23 mouse cellular contexts compared by ENCODE assay signal in genomic region chrX:57212862-57213261, GRCm38 (mm10). TPM values are rescaled to one million over a fixed set of nuclear protein-coding genes. Genes with fewer than 3 reads are reported as not detected.
DNase-seq lines count a peak whose midpoint lies in the region; ATAC-seq and TF ChIP-seq lines count a peak whose summit lies in the region.
"Had no signal": no experiment of that assay in that cellular context is flagged by ENCODE, and none has a peak within 500 bp of the region (broad histone marks: within the 10 kb centered on the region; RNA-seq: fewer than 3 reads in every experiment).

No protein-coding gene starts in this region.

- ATAC-seq in forebrain, embryonic 14.5 days = no peak
- ATAC-seq in forebrain, embryonic 11.5 days (replicated peaks; ENCODE audit: low FRiP score) = no peak
- ATAC-seq in megakaryocyte progenitor cell, adult 5-6 weeks (replicated peaks; ENCODE audit: poor library complexity) = peak; percentile 71
- ATAC-seq: forebrain, embryonic 15.5 days; inflammation-experienced regulatory T-cells, adult 6 months had no signal

- no peaks in the 10 kb centered on the region for H3K4me1 ChIP-seq in forebrain, embryonic 14.5 days (ENCODE audit: control insufficient read depth, insufficient read depth, low read length)
- no peaks in the 10 kb centered on the region for H3K4me1 ChIP-seq in forebrain, embryonic 11.5 days (replicated peaks; ENCODE audit: control insufficient read depth, insufficient read depth, low read length)
- H3K4me1 ChIP-seq: forebrain, embryonic 15.5 days; heart, embryonic 13.5 days; hindbrain, embryonic 15.5 days had no signal

- H3K9me3 ChIP-seq in forebrain, embryonic 14.5 days (replicated peaks; ENCODE audit: control insufficient read depth, low read length) = no peaks in the 10 kb centered on the region
- H3K9me3 ChIP-seq in forebrain, embryonic 11.5 days (ENCODE audit: control insufficient read depth, low read length) = no peaks in the 10 kb centered on the region
- H3K9me3 ChIP-seq: forebrain, embryonic 15.5 days; heart, embryonic 13.5 days; hindbrain, embryonic 15.5 days had no signal

- H3K4me3 ChIP-seq in forebrain, embryonic 14.5 days (ENCODE audit: low read depth, low read length) = no peak overlapping the region
- no peak overlapping the region for H3K4me3 ChIP-seq in forebrain, embryonic 11.5 days (ENCODE audit: low read depth, low read length)
- H3K4me3 ChIP-seq: forebrain, embryonic 15.5 days; heart, embryonic 13.5 days; hindbrain, embryonic 15.5 days had no signal

- TF ChIP-seq CTCF in brain, embryonic 14.5 days (IDR thresholded peaks at IDR 0.05; ENCODE audit: borderline replicate concordance, extremely low read depth, insufficient read depth, insufficient read length) = no peak

- H3K36me3 ChIP-seq in forebrain, embryonic 14.5 days (ENCODE audit: control insufficient read depth, insufficient read depth, low read length) = no peaks in the 10 kb centered on the region
- no peaks in the 10 kb centered on the region for H3K36me3 ChIP-seq in forebrain, embryonic 11.5 days (ENCODE audit: control insufficient read depth, insufficient read depth, low read length)
- H3K36me3 ChIP-seq: forebrain, embryonic 15.5 days; heart, embryonic 13.5 days; hindbrain, embryonic 15.5 days had no signal

- 75% methylated on average over 3 of the region's 3 CpGs for WGBS in forebrain, embryonic 14.5 days
- WGBS in forebrain, embryonic 11.5 days = 85% methylated on average over 3 of the region's 3 CpGs

- no peak overlapping the region for H3K27ac ChIP-seq in forebrain, embryonic 14.5 days (ENCODE audit: low read depth, low read length)
- no peak overlapping the region for H3K27ac ChIP-seq in forebrain, embryonic 11.5 days (ENCODE audit: low read depth, low read length)
- H3K27ac ChIP-seq: forebrain, embryonic 15.5 days; heart, embryonic 13.5 days; hindbrain, embryonic 15.5 days had no signal

- no peak for TF ChIP-seq POLR2A in brain, embryonic 14.5 days (IDR thresholded peaks at IDR 0.05; ENCODE audit: borderline replicate concordance, extremely low read depth, insufficient read depth, insufficient read length, poor library complexity, severe bottlenecking)

- DNase-seq in forebrain, embryonic 14.5 days (ENCODE audit: low spot score) = peak; percentile 7
- DNase-seq in forebrain, embryonic 11.5 days (ENCODE audit: low spot score) = no peak
- DNase-seq in layer of hippocampus, adult 18-20 months (ENCODE audit: low spot score in 2 of 2) = peak; percentile 5 to 45
- no peak for DNase-seq in layer of hippocampus, postnatal 10 days (ENCODE audit: low spot score in 2 of 2)
- peak; percentile 20 for DNase-seq in brain, embryonic 14.5 days (ENCODE audit: low read depth)
- no peak for DNase-seq in lung, postnatal 25 days (ENCODE audit: low spot score)
- DNase-seq: adrenal gland, postnatal 14 days; cerebellum, adult 2 months; cerebellum, postnatal 10 days; gastrocnemius, postnatal 25 days; heart, adult 11 months; heart, postnatal 36 days had no signal

- no peaks in the 10 kb centered on the region for H3K27me3 ChIP-seq in forebrain, embryonic 14.5 days (replicated peaks; ENCODE audit: control insufficient read depth, insufficient read depth, low read length)
- H3K27me3 ChIP-seq in forebrain, embryonic 11.5 days (ENCODE audit: control insufficient read depth, insufficient read depth, low read length) = no peaks in the 10 kb centered on the region
- H3K27me3 ChIP-seq: forebrain, embryonic 15.5 days; hindbrain, embryonic 15.5 days had no signal

- no peak overlapping the region for H3K9ac ChIP-seq in forebrain, embryonic 14.5 days (ENCODE audit: low read length)
- H3K9ac ChIP-seq in forebrain, embryonic 11.5 days (ENCODE audit: low read length) = no peak overlapping the region
- H3K9ac ChIP-seq: forebrain, embryonic 15.5 days; heart, embryonic 13.5 days; hindbrain, embryonic 15.5 days had no signal

- H3K4me2 ChIP-seq in forebrain, embryonic 14.5 days (ENCODE audit: low read length) = no peak overlapping the region
- H3K4me2 ChIP-seq in forebrain, embryonic 11.5 days (ENCODE audit: low read depth, low read length, severe bottlenecking) = no peak overlapping the region
- H3K4me2 ChIP-seq: forebrain, embryonic 15.5 days; heart, embryonic 13.5 days; hindbrain, embryonic 15.5 days had no signal

RNA-seq across cellular contexts. Expression of gene Cd40lg, which starts 0.9 kb away (rescaled TPM):
- polyA plus RNA-seq in forebrain, embryonic 14.5 days (2014; fragmentation: Nextera tagmentation; extraction: Ambion mirVana) = not detected in 2 replicates
- not detected in 2 replicates for polyA plus RNA-seq in forebrain, embryonic 11.5 days (2014; fragmentation: Nextera tagmentation; extraction: Ambion mirVana)
- not detected for total RNA-seq in layer of hippocampus, adult 18-20 months (2021)
- total RNA-seq in layer of hippocampus, postnatal 10 days (2021) = not detected
- not detected in 2 replicates for polyA plus RNA-seq in brain, embryonic 14.5 days (2012; rRNA removed)
- total RNA-seq in megakaryocyte progenitor cell, adult 5-6 weeks (2015) = not detected in 2 replicates
- not detected in 2 replicates for total RNA-seq in megakaryocyte progenitor cell, adult 5-6 weeks (2017)
- total RNA-seq: adrenal gland, postnatal 14 days; gastrocnemius, adult 18-20 months; gastrocnemius, postnatal 25 days; heart, postnatal 36 days; MEL had no signal
- polyA plus RNA-seq: C2C12; cerebellum, adult 2 months; embryonic facial prominence, embryonic 11.5 days; forebrain, embryonic 15.5 days; heart, embryonic 13.5 days; heart, postnatal 0 days; hindbrain, embryonic 11.5 days; hindbrain, embryonic 15.5 days had no signal

Comparison
In these comparisons a context has a peak if more than half of its experiments do, and no peak if none do; other contexts are left out.
1. DNase-seq: peak in forebrain, embryonic 14.5 days (single experiment), layer of hippocampus, adult 18-20 months (2 of 2) and brain, embryonic 14.5 days (single experiment); none in forebrain, embryonic 11.5 days (single experiment), layer of hippocampus, postnatal 10 days (0 of 2) and lung, postnatal 25 days (single experiment).